Mouse (Mus musculus) hindbrain, postnatal 0 days (tissue): ENCODE measurements around the gene Cpeb1. TPM values are rescaled to one million over a fixed set of nuclear protein-coding genes. Genes with fewer than 3 reads are reported as not detected.

Experiments used
- ATAC-seq: fragments of 200-750 bp; cut with Nextera tagmentation; 2 replicates; pipeline ENCODE4 v1.8.0; 2017; ENCODE audit warnings: mild to moderate bottlenecking, moderate TSS enrichment, moderate library complexity
- DNase-seq: peaks from one replicate; pipeline ENCODE4 v3.0.0-alpha.2; 2015; ENCODE audit warnings: low spot score
- H3K27ac ChIP-seq: fragments of 300-500 bp; sonication (generic); 2 replicates; pipeline ENCODE4 v1.5.1; 2014; ENCODE audit warnings: mild to moderate bottlenecking
- H3K27me3 ChIP-seq: fragments of 300-500 bp; sonication (generic); 2 replicates; pipeline ENCODE4 v1.6.1; 2014; ENCODE audit warnings: low read length, mixed read lengths; ENCODE audit not compliant: insufficient read depth
- H3K36me3 ChIP-seq: fragments of 300-500 bp; sonication (generic); 2 replicates; pipeline ENCODE4 v1.6.1; 2014; ENCODE audit warnings: low read length, mixed read lengths; ENCODE audit not compliant: insufficient read depth
- H3K4me1 ChIP-seq: fragments of 300-500 bp; sonication (generic); 2 replicates; pipeline ENCODE4 v1.6.1; 2014; ENCODE audit warnings: antibody characterized with exemption, low read length, mixed read lengths; ENCODE audit not compliant: insufficient read depth
- H3K4me2 ChIP-seq: fragments of 300-500 bp; sonication (generic); 2 replicates; pipeline ENCODE4 v1.6.1; 2014; ENCODE audit warnings: low read depth, mild to moderate bottlenecking, low read length, moderate library complexity, mixed read lengths
- H3K4me3 ChIP-seq: fragments of 300-500 bp; sonication (generic); 2 replicates; pipeline ENCODE4 v1.5.1; 2014; ENCODE audit warnings: low read length
- H3K9ac ChIP-seq: fragments of 300-500 bp; sonication (generic); replicated peaks from 2 replicates; pipeline ENCODE4 v1.6.1; 2014; ENCODE audit warnings: mild to moderate bottlenecking, low read length, moderate library complexity, mixed read lengths
- H3K9me3 ChIP-seq: fragments of 300-500 bp; sonication (generic); 2 replicates; pipeline ENCODE4 v1.6.1; 2016; ENCODE audit warnings: low read length, mixed read lengths
- CTCF ChIP-seq: IDR thresholded peaks from 2 replicates; pipeline ENCODE4 v1.5.1; 2016; ENCODE audit warnings: antibody characterized with exemption, control low read depth, low read depth
- WGBS: fragments of 180-500 bp; shearing (Covaris S2); extraction: QIAGEN DNeasy Blood & Tissue Kit; methylation state at CpG from one replicate; pipeline ENCODE4 v1.1.7; 2014; 5-methylcytosine and 5-hydroxymethylcytosine counted together
- polyA plus RNA-seq: library from polyadenylated mRNA; unstranded; fragments of >200 nt; fragmentation: Nextera tagmentation; extraction: Ambion mirVana; gene quantifications from 2 replicates; pipeline ENCODE4 v1.2.1, GENCODE M21; 2015
- total RNA-seq: library from RNA; depleted of rRNA; stranded (reverse); fragments of >200 nt; gene quantifications from 2 replicates; pipeline ENCODE4 v1.2.3, GENCODE M21; 2014

Gene Cpeb1
- total and polyA plus RNA-seq, 2 experiments from 2014 or later: 7.7 to 8.7 TPM

DNA sequence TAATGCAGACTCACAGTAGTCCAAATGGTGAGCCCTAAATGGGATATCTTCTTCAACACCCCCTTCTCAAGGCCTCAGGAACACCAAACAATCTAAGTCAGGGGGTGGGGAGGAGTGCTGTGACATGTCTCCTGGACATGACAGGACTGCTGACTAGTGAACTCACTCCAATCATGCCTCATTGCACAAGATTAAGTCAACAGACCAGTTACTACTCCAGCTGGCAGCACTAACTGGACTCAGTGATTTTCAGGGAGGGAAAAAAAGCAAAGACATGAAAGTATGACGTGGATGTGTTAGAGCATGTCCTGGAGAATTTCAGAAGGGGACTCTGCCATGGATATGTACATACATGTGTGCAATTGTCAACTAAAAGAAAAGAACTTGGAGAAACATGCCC lies 75.9 kb downstream of the Cpeb1 start:
- H3K27ac ChIP-seq: no peak overlapping the region
- no peak overlapping the region for H3K4me3 ChIP-seq
- no peak for TF ChIP-seq CTCF
- DNase-seq (no peak), ATAC-seq (no peak)
- no peaks in the 10 kb centered on the region for H3K4me1 ChIP-seq
- H3K4me2 ChIP-seq: no peak overlapping the region
- H3K36me3 ChIP-seq: no peaks in the 10 kb centered on the region
- 66% methylated on average over 1 of the region's 1 CpGs for WGBS
- no peaks in the 10 kb centered on the region for H3K27me3 ChIP-seq
- no peaks in the 10 kb centered on the region for H3K9me3 ChIP-seq
- H3K9ac ChIP-seq: no peak overlapping the region

GRCm38 (mm10) chr7:81372337-81372920 lies 82.8 kb downstream of the Cpeb1 start:
- Histone ChIP-seq H3K9ac (peak overlapping the region; percentile 37), H3K4me3 (peak overlapping the region; percentile 28), H3K27me3 (no peaks in the 10 kb centered on the region), H3K4me1 (0 out of 2 replicates have a peak, but pooled peaks cover 4% of the 10 kb centered on the region), H3K36me3 (no peaks in the 10 kb centered on the region), H3K27ac (peak overlapping the region; percentile 59; the same call in 1 of the 2 replicates), H3K9me3 (no peaks in the 10 kb centered on the region), H3K4me2 (peak overlapping the region; percentile 62)
- peak; percentile 84 for DNase-seq
- peak; percentile 97 for ATAC-seq
- TF ChIP-seq CTCF: no peak
- 4% methylated on average over 13 of the region's 13 CpGs for WGBS

- 18% methylated on average over 5 of the region's 5 CpGs for WGBS
- ATAC-seq (peak; percentile 58), DNase-seq (no peak)
- Histone ChIP-seq H3K9me3 (no peaks in the 10 kb centered on the region), H3K4me3 (peak overlapping the region; percentile 28), H3K4me2 (peak overlapping the region; percentile 62), H3K36me3 (no peaks in the 10 kb centered on the region), H3K9ac (peak overlapping the region; percentile 37), H3K27ac (peak overlapping the region; percentile 59; the same call in 1 of the 2 replicates), H3K27me3 (no peaks in the 10 kb centered on the region), H3K4me1 (0 out of 2 replicates have a peak, but pooled peaks cover 4% of the 10 kb centered on the region)
- no peak for TF ChIP-seq CTCF
Observed at GRCm38 (mm10) chr7:81371811-81372210, 83.5 kb downstream of the Cpeb1 start.

DNA sequence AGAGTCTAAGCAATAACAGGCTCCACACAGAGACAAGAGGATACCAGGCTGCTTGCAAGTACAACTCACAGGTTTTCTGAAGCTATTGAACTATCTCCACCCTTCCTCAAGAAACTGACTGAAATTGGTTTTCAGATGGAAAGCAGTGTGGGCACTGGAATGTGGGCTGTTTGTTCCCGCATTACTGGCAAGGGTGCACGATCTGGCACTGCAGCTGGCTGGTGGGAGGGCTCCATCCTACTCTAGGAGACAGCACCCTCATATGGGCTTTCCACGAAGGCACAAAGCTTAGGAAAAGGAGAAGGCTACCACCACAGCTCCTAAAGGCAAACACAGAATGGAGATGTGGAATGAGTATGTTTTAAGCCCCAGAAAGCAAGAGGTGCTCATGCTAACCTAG lies 85.5 kb downstream of the Cpeb1 start:
- ATAC-seq: no peak
- H3K4me3 ChIP-seq: no peak overlapping the region
- H3K9me3 ChIP-seq: no peaks in the 10 kb centered on the region
- no peak overlapping the region for H3K4me2 ChIP-seq
- no peaks in the 10 kb centered on the region for H3K36me3 ChIP-seq
- TF ChIP-seq CTCF: no peak
- H3K27ac ChIP-seq: no peak overlapping the region
- no peaks in the 10 kb centered on the region for H3K27me3 ChIP-seq
- 0 out of 2 replicates have a peak, but pooled peaks cover 4% of the 10 kb centered on the region for H3K4me1 ChIP-seq
- H3K9ac ChIP-seq: no peak overlapping the region
- WGBS: 58% methylated on average over 3 of the region's 3 CpGs
- DNase-seq: no peak

DNA sequence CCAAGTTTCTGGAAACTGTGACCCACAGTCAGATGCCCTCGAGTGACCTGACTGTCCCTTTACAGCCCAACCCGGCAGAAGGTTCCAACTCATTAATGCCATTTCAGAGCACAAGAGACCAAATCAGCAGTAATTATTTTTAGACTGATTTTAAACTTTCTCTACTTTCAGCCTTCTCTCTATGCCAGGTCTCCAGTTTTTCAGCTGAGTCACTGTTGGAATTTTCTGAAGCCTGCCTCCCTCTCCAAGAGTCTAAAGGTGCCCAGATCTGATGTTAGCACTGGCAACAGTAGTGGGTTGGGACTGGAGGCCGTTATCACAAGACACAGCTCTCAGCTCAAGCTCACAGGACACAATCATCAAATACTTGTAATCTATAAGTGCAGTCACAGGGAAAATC lies 87.3 kb downstream of the Cpeb1 start:
- no peak for DNase-seq
- H3K36me3 ChIP-seq: no peaks in the 10 kb centered on the region
- no peak for ATAC-seq
- no peak overlapping the region for H3K4me3 ChIP-seq
- H3K27ac ChIP-seq: no peak overlapping the region
- H3K4me1 ChIP-seq: 0 out of 2 replicates have a peak, but pooled peaks cover 4% of the 10 kb centered on the region
- H3K9ac ChIP-seq: no peak overlapping the region
- no peaks in the 10 kb centered on the region for H3K9me3 ChIP-seq
- TF ChIP-seq CTCF: no peak
- no peak overlapping the region for H3K4me2 ChIP-seq
- H3K27me3 ChIP-seq: no peaks in the 10 kb centered on the region
- WGBS: 79% methylated on average over 3 of the region's 3 CpGs

GRCm38 (mm10) chr7:81356975-81357374 lies 98.3 kb downstream of the Cpeb1 start:
- no peak overlapping the region for H3K27ac ChIP-seq
- H3K36me3 ChIP-seq: no peaks in the 10 kb centered on the region
- no peak overlapping the region for H3K9ac ChIP-seq
- H3K4me2 ChIP-seq: no peak overlapping the region
- TF ChIP-seq CTCF: no peak
- no peak overlapping the region for H3K4me3 ChIP-seq
- no peaks in the 10 kb centered on the region for H3K9me3 ChIP-seq
- DNase-seq (no peak), ATAC-seq (no peak)
- 90% methylated on average over 7 of the region's 7 CpGs for WGBS
- H3K4me1 ChIP-seq: no peaks in the 10 kb centered on the region
- H3K27me3 ChIP-seq: no peaks in the 10 kb centered on the region

DNA sequence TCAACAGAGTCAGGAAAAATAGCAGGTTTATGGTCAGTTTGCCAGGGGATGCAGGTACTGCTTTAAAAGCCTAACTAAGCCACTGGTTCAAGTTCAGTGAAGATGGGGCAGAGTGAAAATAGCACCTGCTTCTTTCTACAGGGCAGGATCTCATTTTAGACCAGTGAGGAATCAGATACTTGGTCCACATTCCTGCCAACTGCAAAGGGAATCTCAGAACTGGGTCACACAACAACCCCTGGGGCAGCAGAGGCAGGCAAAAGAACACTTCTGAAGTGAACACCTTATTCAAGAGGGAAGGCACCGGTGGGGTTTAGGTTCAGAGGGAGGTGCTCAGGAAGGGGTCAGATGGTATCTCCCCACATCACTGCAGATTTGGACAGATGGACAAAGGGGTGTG lies 98.9 kb downstream of the Cpeb1 start:
- H3K4me2 ChIP-seq: no peak overlapping the region
- no peak overlapping the region for H3K4me3 ChIP-seq
- ATAC-seq: no peak
- no peak for TF ChIP-seq CTCF
- no peak overlapping the region for H3K27ac ChIP-seq
- no peak for DNase-seq
- H3K9me3 ChIP-seq: no peaks in the 10 kb centered on the region
- H3K27me3 ChIP-seq: no peaks in the 10 kb centered on the region
- H3K9ac ChIP-seq: no peak overlapping the region
- no peaks in the 10 kb centered on the region for H3K36me3 ChIP-seq
- no peaks in the 10 kb centered on the region for H3K4me1 ChIP-seq
- 82% methylated on average over 1 of the region's 1 CpGs for WGBS
